Mouse (Mus musculus) neural tube, embryonic 12.5 days (tissue): ENCODE data around the gene Wasf2. TPM values are rescaled to one million over a fixed set of nuclear protein-coding genes. Genes with fewer than 3 reads are reported as not detected.

Source experiments
- ATAC-seq: fragments of 200-750 bp; cut with Nextera tagmentation; 2 replicates; pipeline ENCODE4 v1.8.0; 2017; ENCODE audit warnings: low read depth, mild to moderate bottlenecking, moderate TSS enrichment, moderate library complexity; ENCODE audit not compliant: low FRiP score
- H3K27ac ChIP-seq: fragments of 300-500 bp; sonication (generic); 2 replicates; pipeline ENCODE4 v1.5.1; 2016
- H3K27me3 ChIP-seq: fragments of 300-500 bp; sonication (generic); replicated peaks from 2 replicates; pipeline ENCODE4 v1.6.1; 2016; ENCODE audit warnings: mild to moderate bottlenecking
- H3K36me3 ChIP-seq: fragments of 300-500 bp; sonication (generic); 2 replicates; pipeline ENCODE4 v1.6.1; 2016; ENCODE audit warnings: mild to moderate bottlenecking
- H3K4me1 ChIP-seq: fragments of 300-500 bp; sonication (generic); 2 replicates; pipeline ENCODE4 v1.6.1; 2016
- H3K4me2 ChIP-seq: fragments of 300-500 bp; sonication (generic); replicated peaks from 2 replicates; pipeline ENCODE4 v1.6.1; 2016; ENCODE audit warnings: mild to moderate bottlenecking
- H3K4me3 ChIP-seq: fragments of 300-500 bp; sonication (generic); 2 replicates; pipeline ENCODE4 v1.5.1; 2016
- H3K9ac ChIP-seq: fragments of 300-500 bp; sonication (generic); 2 replicates; pipeline ENCODE4 v1.6.1; 2016; ENCODE audit warnings: mild to moderate bottlenecking
- H3K9me3 ChIP-seq: fragments of 300-500 bp; sonication (generic); 2 replicates; pipeline ENCODE4 v1.6.1; 2016; ENCODE audit warnings: mild to moderate bottlenecking
- WGBS: fragments of 180-500 bp; shearing (Covaris S2); methylation state at CpG from one replicate; pipeline ENCODE4 v1.1.7; 2016; 5-methylcytosine and 5-hydroxymethylcytosine counted together
- polyA plus RNA-seq: library from polyadenylated mRNA; unstranded; fragments of >200 nt; fragmentation: Nextera tagmentation; extraction: Ambion mirVana; gene quantifications from 2 replicates; pipeline ENCODE4 v1.2.1, GENCODE M21; 2016

Wasf2 gene
- polyA plus RNA-seq, 1 experiment from 2014 or later = 30.5 TPM

DNA sequence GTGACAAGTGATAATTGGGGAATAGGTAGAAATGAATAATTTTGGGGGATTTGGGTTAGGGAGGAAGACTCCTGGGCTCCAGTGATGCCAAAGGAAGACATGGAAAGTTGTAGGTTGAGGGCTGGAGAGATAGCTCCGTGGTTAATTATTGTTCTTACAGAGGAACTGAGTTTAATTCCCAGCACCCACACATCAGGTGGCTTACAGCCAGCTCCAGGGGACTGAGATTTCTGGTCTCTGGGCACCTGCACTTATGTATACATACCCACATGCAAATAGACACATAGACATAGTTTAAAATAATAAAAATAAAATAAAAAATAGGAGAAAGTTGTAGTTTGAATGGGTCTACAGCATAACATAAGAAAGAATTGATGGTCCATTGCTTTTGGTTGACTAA lies 6.6 kb downstream of the Wasf2 start:
- Histone ChIP-seq H3K27ac (no peak overlapping the region), H3K4me3 (no peak overlapping the region), H3K9ac (no peak overlapping the region), H3K27me3 (no peaks in the 10 kb centered on the region), H3K4me1 (peaks cover 6% of the 10 kb centered on the region), H3K36me3 (0 out of 2 replicates have a peak, but pooled peaks cover 4% of the 10 kb centered on the region), H3K9me3 (no peaks in the 10 kb centered on the region; the same call in 1 of the 2 replicates), H3K4me2 (no peak overlapping the region)
- no peak for ATAC-seq
- 63% methylated on average over 1 of the region's 1 CpGs for WGBS

DNA sequence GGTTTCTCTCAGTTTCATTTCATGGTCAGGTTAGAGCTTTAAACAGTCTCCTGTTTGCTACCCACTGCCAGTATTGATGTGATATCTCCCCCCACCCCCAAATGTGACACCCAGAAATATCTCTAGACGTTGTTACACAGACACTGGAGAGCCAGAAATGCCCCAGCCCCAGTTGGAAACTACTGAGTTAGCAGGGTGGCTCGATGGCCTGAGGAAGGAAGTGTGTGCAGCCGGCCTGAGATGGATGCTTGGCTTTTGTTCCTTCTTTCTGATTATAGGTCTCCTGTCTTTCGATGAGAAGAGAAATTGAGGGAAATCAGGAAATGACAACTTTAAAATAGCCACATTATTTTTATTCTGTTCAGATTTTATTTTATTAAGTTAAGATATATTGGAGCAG lies 8.7 kb downstream of the Wasf2 start:
- 0 out of 2 replicates have a peak, but pooled peaks cover 4% of the 10 kb centered on the region for H3K36me3 ChIP-seq
- ATAC-seq = no peak
- no peaks in the 10 kb centered on the region; the same call in 1 of the 2 replicates for H3K9me3 ChIP-seq
- H3K27me3 ChIP-seq = no peaks in the 10 kb centered on the region
- no peak overlapping the region for H3K27ac ChIP-seq
- no peak overlapping the region for H3K4me2 ChIP-seq
- H3K4me3 ChIP-seq = no peak overlapping the region
- H3K9ac ChIP-seq = no peak overlapping the region
- no peaks in the 10 kb centered on the region for H3K4me1 ChIP-seq
- WGBS = 91% methylated on average over 4 of the region's 4 CpGs

DNA sequence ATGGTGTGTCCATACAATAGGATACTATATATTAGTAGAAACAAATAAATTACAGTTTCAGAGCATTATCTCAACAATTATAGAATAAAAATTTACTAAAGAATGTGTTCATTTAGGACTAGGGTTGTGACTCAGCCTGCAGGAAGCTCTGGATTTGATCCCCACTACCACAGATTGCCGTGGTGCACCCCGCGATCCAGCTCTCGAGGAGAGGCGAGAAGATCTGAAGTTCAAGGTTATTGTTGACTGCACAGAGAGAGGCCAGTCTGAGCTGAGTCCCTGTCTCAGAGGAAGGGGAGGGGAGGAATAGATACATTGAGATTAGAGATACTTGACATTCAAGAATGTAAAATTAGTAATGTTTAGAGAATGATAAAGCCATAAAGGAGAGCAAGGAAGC lies 24.7 kb downstream of the Wasf2 start:
- Histone ChIP-seq H3K27ac (no peak overlapping the region), H3K4me3 (no peak overlapping the region), H3K4me1 (peaks cover 5% of the 10 kb centered on the region), H3K27me3 (no peaks in the 10 kb centered on the region), H3K9me3 (no peaks in the 10 kb centered on the region), H3K9ac (no peak overlapping the region), H3K36me3 (no peaks in the 10 kb centered on the region), H3K4me2 (no peak overlapping the region)
- no peak for ATAC-seq
- WGBS = 94% methylated on average over 5 of the region's 5 CpGs

DNA sequence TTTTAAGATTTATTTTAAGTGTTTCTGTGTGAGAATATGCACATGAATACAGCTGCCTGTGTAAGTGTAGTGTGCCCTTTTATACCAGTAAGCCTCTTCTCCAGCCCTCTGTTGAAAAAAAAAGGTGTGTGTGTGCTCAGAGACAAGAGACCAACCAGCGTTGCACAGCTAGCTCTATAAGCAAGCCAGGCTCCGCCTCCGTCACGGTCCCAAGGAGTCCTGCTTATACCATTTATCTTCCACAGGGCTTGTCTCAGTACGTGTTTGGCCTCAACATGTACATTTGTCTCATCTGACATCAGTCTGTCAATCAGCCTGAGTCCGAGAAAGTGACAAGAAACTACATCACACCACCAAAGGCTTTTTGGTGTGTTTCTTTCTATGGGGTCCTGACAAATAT lies 25.4 kb downstream of the Wasf2 start:
- Histone ChIP-seq H3K9me3 (no peaks in the 10 kb centered on the region), H3K9ac (no peak overlapping the region), H3K27me3 (no peaks in the 10 kb centered on the region), H3K4me2 (no peak overlapping the region), H3K4me3 (no peak overlapping the region), H3K27ac (no peak overlapping the region), H3K36me3 (no peaks in the 10 kb centered on the region), H3K4me1 (peaks cover 6% of the 10 kb centered on the region)
- WGBS = 79% methylated on average over 6 of the region's 6 CpGs
- ATAC-seq = no peak

DNA sequence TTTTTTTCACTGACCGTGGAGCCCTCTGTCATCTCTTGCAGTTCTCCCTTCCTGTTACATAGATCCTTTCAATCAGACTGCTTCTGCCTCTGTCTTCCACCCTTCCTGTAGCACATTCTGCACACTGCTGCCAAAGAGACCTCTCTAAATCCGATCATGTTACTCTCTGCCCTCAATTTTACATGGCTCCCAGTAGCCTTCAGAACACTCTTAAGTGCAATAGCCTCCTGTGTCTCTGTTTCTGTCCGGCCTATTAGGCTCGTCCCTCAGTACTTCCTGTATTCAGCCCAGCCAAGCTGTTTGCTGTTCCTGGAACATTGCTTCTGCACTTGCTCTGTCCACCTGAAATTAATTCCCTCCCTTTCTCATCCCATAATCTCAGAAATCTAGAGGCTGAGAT lies 26.1 kb downstream of the Wasf2 start:
- no peaks in the 10 kb centered on the region for H3K9me3 ChIP-seq
- H3K27ac ChIP-seq = no peak overlapping the region
- WGBS = 76% methylated on average over 4 of the region's 4 CpGs

DNA sequence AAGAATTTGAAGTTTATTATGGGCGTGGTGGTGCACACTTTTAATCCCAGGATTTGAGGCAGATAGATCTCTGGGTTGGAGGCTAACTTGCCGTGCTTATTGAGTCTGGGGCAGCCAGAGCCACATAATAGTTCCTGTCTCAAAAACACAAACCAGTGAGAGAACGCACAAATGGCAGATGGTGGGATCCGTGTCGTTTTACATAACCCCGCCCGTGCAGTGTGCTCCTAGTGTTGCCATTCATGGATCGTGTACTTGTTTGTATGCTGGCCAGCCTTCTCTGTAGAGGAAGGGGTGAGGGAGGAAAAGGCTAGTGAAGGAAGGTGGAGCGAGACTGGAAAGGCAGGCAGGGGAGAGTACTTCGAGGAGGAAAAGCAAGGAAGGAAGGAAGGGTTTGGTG lies 26.5 kb downstream of the Wasf2 start:
- Histone ChIP-seq H3K9ac (no peak overlapping the region), H3K27ac (no peak overlapping the region), H3K9me3 (no peaks in the 10 kb centered on the region), H3K27me3 (no peaks in the 10 kb centered on the region), H3K4me3 (no peak overlapping the region), H3K4me2 (no peak overlapping the region), H3K36me3 (no peaks in the 10 kb centered on the region), H3K4me1 (peaks cover 6% of the 10 kb centered on the region)
- WGBS = 72% methylated on average over 10 of the region's 10 CpGs
- ATAC-seq = no peak

More for the DNA sequence above, 26.1 kb downstream of the Wasf2 start:
- no peak overlapping the region for H3K9ac ChIP-seq
- no peaks in the 10 kb centered on the region for H3K36me3 ChIP-seq
- no peak for ATAC-seq
- H3K27me3 ChIP-seq = no peaks in the 10 kb centered on the region
- H3K4me3 ChIP-seq = no peak overlapping the region
- no peak overlapping the region for H3K4me2 ChIP-seq
- H3K4me1 ChIP-seq = peaks cover 6% of the 10 kb centered on the region

DNA sequence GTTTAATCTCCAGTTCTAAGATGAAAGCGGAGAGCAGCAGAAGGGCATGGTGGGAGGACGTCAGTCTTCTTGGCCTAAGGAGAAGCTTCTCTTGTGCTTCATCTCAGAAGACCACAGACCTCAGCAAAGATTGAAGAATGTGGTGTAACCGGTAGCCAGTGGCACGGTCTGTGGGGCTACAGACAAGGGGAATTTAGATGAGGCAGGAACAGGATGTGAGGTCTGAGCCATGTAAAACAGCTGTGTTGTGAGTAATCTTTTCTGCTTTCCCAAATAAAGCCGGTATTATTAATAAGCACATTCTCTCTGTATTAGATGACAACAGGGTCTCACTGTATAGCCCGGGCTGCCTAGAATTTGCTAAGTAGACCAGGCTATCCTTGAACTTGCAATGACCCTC lies 28.8 kb downstream of the Wasf2 start:
- H3K4me1 ChIP-seq = peaks cover 6% of the 10 kb centered on the region
- no peaks in the 10 kb centered on the region for H3K36me3 ChIP-seq
- no peak overlapping the region for H3K27ac ChIP-seq
- no peak overlapping the region for H3K4me2 ChIP-seq
- 75% methylated on average over 6 of the region's 6 CpGs for WGBS
- no peaks in the 10 kb centered on the region for H3K27me3 ChIP-seq
- H3K9me3 ChIP-seq = no peaks in the 10 kb centered on the region
- H3K4me3 ChIP-seq = no peak overlapping the region
- no peak overlapping the region for H3K9ac ChIP-seq
- ATAC-seq = no peak

DNA sequence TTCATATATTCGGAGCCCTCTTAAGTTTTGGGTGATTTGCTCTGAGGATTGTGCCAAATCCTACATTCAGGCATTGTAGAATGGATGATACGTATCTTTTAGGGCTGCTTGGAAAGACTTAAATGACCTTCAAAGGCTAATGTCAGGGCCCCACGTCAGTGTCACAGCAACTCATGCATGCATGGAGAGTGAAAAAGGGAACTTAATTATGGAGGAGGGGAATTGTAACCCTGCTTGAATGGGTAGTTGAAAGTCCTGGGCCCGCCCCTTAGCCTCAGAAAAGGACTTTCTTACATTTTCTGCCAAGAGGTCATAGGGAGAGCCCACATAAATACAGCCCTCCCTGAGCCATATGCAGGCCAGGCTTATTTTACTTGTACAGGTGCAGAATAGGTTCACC lies 29.3 kb downstream of the Wasf2 start:
- no peaks in the 10 kb centered on the region for H3K36me3 ChIP-seq
- WGBS = 37% methylated on average over 4 of the region's 4 CpGs
- H3K4me1 ChIP-seq = peaks cover 6% of the 10 kb centered on the region
- ATAC-seq = no peak
- no peak overlapping the region for H3K4me3 ChIP-seq
- H3K27ac ChIP-seq = no peak overlapping the region
- H3K4me2 ChIP-seq = no peak overlapping the region
- no peak overlapping the region for H3K9ac ChIP-seq
- no peaks in the 10 kb centered on the region for H3K9me3 ChIP-seq
- no peaks in the 10 kb centered on the region for H3K27me3 ChIP-seq

DNA sequence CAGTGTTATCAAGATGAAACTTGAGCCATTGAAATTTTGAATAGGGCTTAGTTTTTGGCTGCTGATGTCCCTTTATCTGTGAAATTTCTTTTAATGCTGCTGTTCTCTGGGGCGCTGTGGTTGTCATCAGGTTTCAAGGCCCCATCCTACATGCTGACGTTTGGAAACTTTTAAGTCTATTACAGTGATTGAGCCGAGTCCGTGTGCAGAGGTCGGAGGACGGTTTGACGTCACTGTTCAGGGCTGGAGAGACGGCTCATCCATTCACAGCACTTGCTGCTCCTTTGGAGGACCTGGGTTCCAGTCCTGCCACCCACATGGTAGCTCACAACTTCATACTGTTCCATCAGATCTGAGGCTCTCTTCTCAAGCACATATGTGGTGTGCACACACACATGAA lies 29.9 kb downstream of the Wasf2 start:
- H3K4me1 ChIP-seq = peaks cover 6% of the 10 kb centered on the region
- H3K36me3 ChIP-seq = no peaks in the 10 kb centered on the region
- no peak for ATAC-seq
- no peaks in the 10 kb centered on the region for H3K27me3 ChIP-seq
- no peak overlapping the region for H3K4me3 ChIP-seq
- 81% methylated on average over 8 of the region's 8 CpGs for WGBS
- no peak overlapping the region for H3K27ac ChIP-seq
- no peaks in the 10 kb centered on the region for H3K9me3 ChIP-seq
- H3K9ac ChIP-seq = no peak overlapping the region
- no peak overlapping the region for H3K4me2 ChIP-seq

DNA sequence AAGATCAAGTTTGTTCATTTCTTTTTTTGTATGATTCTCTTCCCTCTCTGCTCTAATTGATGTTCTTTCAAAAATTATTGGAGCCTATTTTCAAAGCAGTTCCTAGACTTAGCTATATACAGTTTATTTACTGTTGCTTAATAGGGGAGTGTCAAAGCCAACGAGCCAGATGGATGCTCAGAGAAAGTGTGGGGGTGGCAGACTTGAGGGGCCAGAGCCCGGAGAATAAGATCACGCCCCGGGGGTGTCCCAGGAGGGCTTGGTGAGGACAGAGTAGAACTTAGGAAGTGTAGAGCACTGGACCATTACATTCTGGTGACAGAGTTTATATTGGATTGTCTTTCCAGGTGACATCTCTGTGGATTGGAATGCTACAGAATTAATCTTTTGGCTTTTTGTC lies 30.5 kb downstream of the Wasf2 start:
- Histone ChIP-seq H3K4me1 (peaks cover 6% of the 10 kb centered on the region), H3K4me3 (no peak overlapping the region), H3K27ac (no peak overlapping the region), H3K9ac (no peak overlapping the region), H3K27me3 (no peaks in the 10 kb centered on the region), H3K4me2 (no peak overlapping the region), H3K36me3 (no peaks in the 10 kb centered on the region), H3K9me3 (no peaks in the 10 kb centered on the region)
- 86% methylated on average over 4 of the region's 4 CpGs for WGBS
- ATAC-seq = no peak

DNA sequence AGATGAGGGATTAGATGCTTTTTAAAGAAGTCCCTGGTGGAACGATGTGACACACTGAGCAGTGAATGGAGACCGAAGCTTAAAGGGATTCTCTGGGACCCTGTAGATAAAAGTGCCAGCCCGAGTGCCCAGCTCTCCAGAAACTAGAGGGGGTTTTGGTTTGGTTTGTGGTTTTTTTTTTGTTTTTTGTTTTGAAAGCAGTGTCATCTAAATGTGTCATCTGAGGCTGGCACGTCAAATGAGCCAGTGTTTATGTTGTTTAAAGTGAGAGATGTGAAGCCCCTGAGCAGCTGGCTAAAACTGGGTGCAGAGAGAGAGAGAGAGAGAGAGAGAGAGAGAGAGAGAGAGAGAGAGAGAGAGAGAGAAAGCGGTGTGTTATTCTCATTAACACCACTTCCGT lies 31.9 kb downstream of the Wasf2 start:
- Histone ChIP-seq H3K9me3 (no peaks in the 10 kb centered on the region), H3K4me2 (no peak overlapping the region), H3K27ac (no peak overlapping the region), H3K4me1 (peaks cover 6% of the 10 kb centered on the region), H3K4me3 (no peak overlapping the region), H3K36me3 (no peaks in the 10 kb centered on the region), H3K9ac (no peak overlapping the region), H3K27me3 (no peaks in the 10 kb centered on the region)
- WGBS = 81% methylated on average over 6 of the region's 6 CpGs
- ATAC-seq = no peak

DNA sequence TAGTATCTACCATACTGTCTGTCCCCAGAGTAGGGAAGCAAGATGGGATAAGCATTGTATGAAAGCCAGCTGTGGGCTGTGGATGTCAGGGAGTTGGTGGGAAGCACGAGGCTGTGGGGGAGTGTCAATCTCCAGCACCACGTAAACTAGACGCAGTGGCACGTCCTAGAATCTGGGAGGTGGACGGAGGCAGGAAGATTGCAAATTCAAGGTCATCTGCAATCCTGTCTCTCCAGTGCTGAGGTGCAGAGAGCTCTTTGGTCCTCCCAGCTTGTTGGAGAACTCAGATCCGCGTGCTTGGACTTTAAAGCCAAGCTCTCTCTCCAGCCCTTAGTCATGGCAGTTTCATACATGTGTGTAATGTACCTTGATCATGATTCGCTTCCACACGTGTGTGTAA lies 36.5 kb downstream of the Wasf2 start:
- no peaks in the 10 kb centered on the region for H3K27me3 ChIP-seq
- H3K4me3 ChIP-seq = no peak overlapping the region
- H3K36me3 ChIP-seq = no peaks in the 10 kb centered on the region
- H3K4me1 ChIP-seq = no peaks in the 10 kb centered on the region
- H3K9ac ChIP-seq = no peak overlapping the region
- no peak for ATAC-seq
- 94% methylated on average over 9 of the region's 9 CpGs for WGBS
- H3K4me2 ChIP-seq = no peak overlapping the region
- H3K9me3 ChIP-seq = no peaks in the 10 kb centered on the region
- no peak overlapping the region for H3K27ac ChIP-seq

DNA sequence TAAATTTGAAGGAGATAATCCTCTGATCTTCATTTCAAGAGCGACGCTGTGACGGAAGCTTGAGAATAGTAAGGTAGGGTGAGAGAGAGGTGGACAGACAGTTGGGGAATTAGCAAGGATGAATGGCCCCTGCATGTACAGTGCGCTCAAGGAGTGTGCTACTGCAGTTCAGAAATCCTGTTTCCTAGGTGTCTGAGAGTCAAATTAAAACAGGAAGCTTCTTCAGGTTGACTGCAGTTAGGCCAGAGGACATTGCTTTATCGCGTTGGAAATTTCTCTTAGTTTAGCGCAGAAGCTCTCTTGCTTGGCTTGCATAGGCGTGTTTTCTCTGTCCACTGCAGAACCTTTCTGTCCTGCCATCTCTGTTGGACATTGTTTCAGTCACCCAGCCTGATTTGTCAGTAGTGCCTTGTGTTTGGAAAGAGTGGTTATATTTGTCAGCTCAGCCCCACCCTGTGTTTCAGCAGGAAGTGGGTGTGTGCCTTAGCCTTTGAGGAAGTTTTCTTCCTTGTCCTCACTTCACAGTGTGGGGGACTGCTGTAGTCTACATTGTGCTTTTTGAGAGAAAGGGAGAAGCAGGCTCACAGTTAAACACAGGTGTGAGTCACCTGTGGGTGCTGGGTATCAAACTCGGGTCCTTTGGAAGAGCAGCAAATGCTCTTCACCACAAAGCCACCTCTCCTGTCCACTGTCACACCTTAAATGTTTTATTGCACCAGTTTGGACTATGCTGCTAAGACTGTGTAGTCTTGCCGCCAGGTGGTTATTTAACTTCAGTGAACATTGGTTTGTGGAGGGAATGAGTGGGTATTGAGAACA lies 39.1 kb downstream of the Wasf2 start:
- H3K4me2 ChIP-seq = no peak overlapping the region

More for the DNA sequence above, 39.1 kb downstream of the Wasf2 start:
- Histone ChIP-seq H3K4me1 (no peaks in the 10 kb centered on the region), H3K4me3 (no peak overlapping the region), H3K36me3 (no peaks in the 10 kb centered on the region), H3K27me3 (no peaks in the 10 kb centered on the region), H3K9me3 (no peaks in the 10 kb centered on the region), H3K9ac (no peak overlapping the region), H3K27ac (no peak overlapping the region)
- no peak for ATAC-seq
- 87% methylated on average over 10 of the region's 10 CpGs for WGBS
